Mouse (Mus musculus): ENCODE measurements around the gene Sun1. TPM values are rescaled to one million over a fixed set of nuclear protein-coding genes. Genes with fewer than 3 reads are reported as not detected.

Sun1 gene
- total RNA-seq (2017), result 62.9 to 89.5 TPM (median 80.2 TPM) in 3 replicates

GRCm38 (mm10) chr5:139199995-139200769 lies at the start of gene Sun1:
Sun1 (plus strand) TSS chr5:139200637.
- ATAC-seq (replicated peaks; ENCODE audit: insufficient number of reproducible peaks, low FRiP score, low TSS enrichment, poor library complexity, severe bottlenecking), result peak; percentile 83

- no peak; the same call in 1 of the 2 replicates for ATAC-seq (replicated peaks; ENCODE audit: insufficient number of reproducible peaks, low FRiP score, low TSS enrichment, poor library complexity, severe bottlenecking)
Measured at GRCm38 (mm10) chr5:139160899-139161298, 39.5 kb upstream of the Sun1 start.

- ATAC-seq (replicated peaks; ENCODE audit: insufficient number of reproducible peaks, low FRiP score, low TSS enrichment, poor library complexity, severe bottlenecking), result no peak
Measured at GRCm38 (mm10) chr5:139161632-139162031, 38.8 kb upstream of the Sun1 start.

GRCm38 (mm10) chr5:139166781-139167361 lies 33.6 kb upstream of the Sun1 start:
- ATAC-seq (replicated peaks; ENCODE audit: insufficient number of reproducible peaks, low FRiP score, low TSS enrichment, poor library complexity, severe bottlenecking), result no peak

- no peak for ATAC-seq (replicated peaks; ENCODE audit: insufficient number of reproducible peaks, low FRiP score, low TSS enrichment, poor library complexity, severe bottlenecking)
Measured at GRCm38 (mm10) chr5:139167548-139167947, 32.9 kb upstream of the Sun1 start.

GRCm38 (mm10) chr5:139171929-139172328 lies 28.5 kb upstream of the Sun1 start:
- ATAC-seq (replicated peaks; ENCODE audit: insufficient number of reproducible peaks, low FRiP score, low TSS enrichment, poor library complexity, severe bottlenecking), result no peak

GRCm38 (mm10) chr5:139174141-139174540 lies 26.3 kb upstream of the Sun1 start:
- ATAC-seq (replicated peaks; ENCODE audit: insufficient number of reproducible peaks, low FRiP score, low TSS enrichment, poor library complexity, severe bottlenecking), result no peak

- no peak for ATAC-seq (replicated peaks; ENCODE audit: insufficient number of reproducible peaks, low FRiP score, low TSS enrichment, poor library complexity, severe bottlenecking)
Measured at GRCm38 (mm10) chr5:139174556-139175547, 25.6 kb upstream of the Sun1 start.

GRCm38 (mm10) chr5:139178895-139179631 lies 21.4 kb upstream of the Sun1 start:
- ATAC-seq (replicated peaks; ENCODE audit: insufficient number of reproducible peaks, low FRiP score, low TSS enrichment, poor library complexity, severe bottlenecking), result peak; percentile 90

- no peak for ATAC-seq (replicated peaks; ENCODE audit: insufficient number of reproducible peaks, low FRiP score, low TSS enrichment, poor library complexity, severe bottlenecking)
Measured at GRCm38 (mm10) chr5:139183131-139183530, 17.3 kb upstream of the Sun1 start.

- no peak for ATAC-seq (replicated peaks; ENCODE audit: insufficient number of reproducible peaks, low FRiP score, low TSS enrichment, poor library complexity, severe bottlenecking)
Measured at GRCm38 (mm10) chr5:139183601-139184000, 16.8 kb upstream of the Sun1 start.

- no peak for ATAC-seq (replicated peaks; ENCODE audit: insufficient number of reproducible peaks, low FRiP score, low TSS enrichment, poor library complexity, severe bottlenecking)
Measured at GRCm38 (mm10) chr5:139184897-139185296, 15.5 kb upstream of the Sun1 start.

- ATAC-seq (replicated peaks; ENCODE audit: insufficient number of reproducible peaks, low FRiP score, low TSS enrichment, poor library complexity, severe bottlenecking), result no peak
Measured at GRCm38 (mm10) chr5:139189726-139190125, 10.7 kb upstream of the Sun1 start.

- no peak for ATAC-seq (replicated peaks; ENCODE audit: insufficient number of reproducible peaks, low FRiP score, low TSS enrichment, poor library complexity, severe bottlenecking)
Measured at GRCm38 (mm10) chr5:139190958-139191357, 9.5 kb upstream of the Sun1 start.

- ATAC-seq (replicated peaks; ENCODE audit: insufficient number of reproducible peaks, low FRiP score, low TSS enrichment, poor library complexity, severe bottlenecking), result no peak
Measured at GRCm38 (mm10) chr5:139198779-139199178, 1.7 kb upstream of the Sun1 start.

GRCm38 (mm10) chr5:139199636-139199994 lies 822 bp upstream of the Sun1 start:
- ATAC-seq (replicated peaks; ENCODE audit: insufficient number of reproducible peaks, low FRiP score, low TSS enrichment, poor library complexity, severe bottlenecking), result no peak

GRCm38 (mm10) chr5:139200770-139201569 lies 533 bp downstream of the Sun1 start:
- no peak for ATAC-seq (replicated peaks; ENCODE audit: insufficient number of reproducible peaks, low FRiP score, low TSS enrichment, poor library complexity, severe bottlenecking)

GRCm38 (mm10) chr5:139202127-139202526 lies 1.7 kb downstream of the Sun1 start:
- ATAC-seq (replicated peaks; ENCODE audit: insufficient number of reproducible peaks, low FRiP score, low TSS enrichment, poor library complexity, severe bottlenecking), result no peak
